Mouse (Mus musculus) heart, adult 8-10 months (tissue): ENCODE measurements around the gene Entpd2. TPM values are rescaled to one million over a fixed set of nuclear protein-coding genes. Genes with fewer than 3 reads are reported as not detected.

Source experiments
- DNase-seq: peaks from one replicate; pipeline ENCODE4 v3.0.0; 2022; ENCODE audit warnings: low spot score
- microRNA-seq: library from miRNA; unstranded; fragments of <30 nt; microRNA quantifications from one replicate; pipeline ENCODE4 v1.2.0, GENCODE M21; 2022
- total RNA-seq, 4 experiments: library from RNA; stranded (reverse); gene quantifications; 2 replicates each; pipeline ENCODE4 v1.2.4; 2022

Gene Entpd2
- total RNA-seq, 4 experiments from 2014 or later = 11.6 to 14.4 (median 12.6) TPM

DNA sequence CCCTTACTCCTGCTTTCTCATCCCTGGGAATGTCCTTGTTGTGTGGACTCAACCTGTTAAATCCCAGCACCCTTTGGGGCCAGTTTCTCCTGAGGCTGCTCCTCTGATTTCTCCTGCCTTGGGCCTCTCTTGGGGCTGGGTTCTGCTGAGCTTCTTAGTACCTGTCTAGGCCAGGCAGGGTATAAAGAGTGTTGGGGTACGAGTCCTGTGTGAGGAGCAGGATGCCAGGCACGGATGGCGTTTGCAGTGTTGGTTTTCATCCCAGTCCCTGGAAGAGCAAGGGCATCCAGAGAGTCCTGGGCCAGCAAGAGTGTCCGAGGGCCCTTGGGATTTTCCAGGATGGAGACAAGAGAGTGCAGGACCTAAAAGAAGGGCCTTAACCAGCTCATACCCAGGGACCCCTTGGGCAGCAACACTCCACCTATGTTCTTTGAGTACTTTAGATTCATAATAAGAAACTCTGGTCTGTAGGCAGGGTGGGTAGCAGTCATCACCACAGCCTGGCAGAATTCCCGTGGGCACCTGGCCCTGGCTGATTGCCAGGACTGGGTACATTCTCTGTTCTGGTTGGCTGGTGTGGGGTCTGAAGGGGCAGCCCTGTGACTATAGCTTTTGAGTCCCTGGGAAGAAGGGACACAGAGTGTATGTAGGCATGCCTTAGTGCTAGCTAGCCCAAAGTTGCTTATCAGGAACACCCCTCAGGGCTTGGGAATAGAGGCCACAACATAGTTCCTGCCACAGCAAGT is 33.9 kb downstream of the Entpd2 start:
- no peak for DNase-seq

DNA sequence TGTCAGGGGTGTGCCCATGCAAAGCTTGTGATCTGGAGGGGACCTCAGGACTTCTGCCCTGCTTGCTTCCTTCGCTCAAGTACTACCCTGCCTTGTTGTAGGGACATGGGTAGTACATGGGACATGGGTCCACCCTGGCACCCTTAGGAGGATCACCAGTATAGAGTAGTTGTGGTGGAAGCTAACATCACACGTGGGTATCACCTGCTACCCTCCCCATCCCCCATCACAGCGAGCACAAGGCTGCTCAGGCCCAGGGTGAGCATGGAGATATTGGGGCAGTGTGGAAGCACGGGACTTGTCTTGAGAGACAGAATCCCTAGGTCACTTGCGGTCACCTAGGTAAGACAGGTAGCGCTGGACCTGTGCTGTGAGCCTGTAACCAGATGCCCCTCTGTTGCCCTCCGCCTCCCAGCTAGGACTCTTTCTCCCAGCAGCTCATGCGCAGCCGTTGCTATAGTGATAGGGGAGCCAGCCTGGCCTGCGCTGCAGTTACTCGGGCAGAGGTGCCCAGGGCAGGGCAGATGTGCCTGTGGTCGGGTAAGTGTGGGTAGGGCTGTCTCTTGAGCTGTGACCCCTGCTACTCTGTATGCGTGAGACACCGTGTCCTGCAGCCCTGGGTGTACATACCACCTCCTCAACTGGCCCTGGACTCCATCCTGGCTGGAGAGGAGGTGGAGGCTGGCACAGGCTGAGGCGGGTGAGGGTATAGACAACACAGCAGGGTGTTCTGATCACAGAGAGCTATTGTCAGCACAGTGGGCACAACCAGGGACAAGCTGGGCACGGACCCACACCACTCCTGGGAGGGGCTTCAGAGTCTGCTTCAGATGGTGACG is 34.9 kb downstream of the Entpd2 start:
- DNase-seq = no peak

DNA sequence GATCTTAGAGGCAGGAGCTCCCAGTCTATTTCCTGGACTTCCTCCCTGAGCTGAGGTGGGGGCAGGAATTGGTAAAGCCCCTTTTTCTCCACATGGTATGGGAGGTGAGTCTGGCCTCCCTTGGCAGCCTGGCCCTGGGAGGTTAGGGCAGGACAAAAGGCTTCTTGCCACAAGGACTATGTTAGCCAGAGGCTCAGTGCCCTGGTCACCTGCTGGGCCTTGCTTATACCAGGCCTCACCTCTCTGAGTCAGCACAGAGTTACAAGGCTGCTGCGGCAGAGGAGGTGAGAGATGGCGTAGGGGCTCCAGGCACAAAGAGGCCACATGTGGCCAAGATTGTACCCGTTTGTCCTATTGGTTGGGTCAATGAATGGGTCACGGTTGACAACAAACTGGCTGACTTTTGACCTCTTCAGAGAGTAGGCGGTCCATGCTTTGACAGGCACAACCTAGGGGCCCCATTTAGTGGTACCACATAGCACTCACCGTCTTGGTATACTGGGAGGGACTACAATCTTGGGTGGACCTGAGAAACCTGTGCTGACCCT is 35.7 kb downstream of the Entpd2 start:
- DNase-seq = no peak

DNA sequence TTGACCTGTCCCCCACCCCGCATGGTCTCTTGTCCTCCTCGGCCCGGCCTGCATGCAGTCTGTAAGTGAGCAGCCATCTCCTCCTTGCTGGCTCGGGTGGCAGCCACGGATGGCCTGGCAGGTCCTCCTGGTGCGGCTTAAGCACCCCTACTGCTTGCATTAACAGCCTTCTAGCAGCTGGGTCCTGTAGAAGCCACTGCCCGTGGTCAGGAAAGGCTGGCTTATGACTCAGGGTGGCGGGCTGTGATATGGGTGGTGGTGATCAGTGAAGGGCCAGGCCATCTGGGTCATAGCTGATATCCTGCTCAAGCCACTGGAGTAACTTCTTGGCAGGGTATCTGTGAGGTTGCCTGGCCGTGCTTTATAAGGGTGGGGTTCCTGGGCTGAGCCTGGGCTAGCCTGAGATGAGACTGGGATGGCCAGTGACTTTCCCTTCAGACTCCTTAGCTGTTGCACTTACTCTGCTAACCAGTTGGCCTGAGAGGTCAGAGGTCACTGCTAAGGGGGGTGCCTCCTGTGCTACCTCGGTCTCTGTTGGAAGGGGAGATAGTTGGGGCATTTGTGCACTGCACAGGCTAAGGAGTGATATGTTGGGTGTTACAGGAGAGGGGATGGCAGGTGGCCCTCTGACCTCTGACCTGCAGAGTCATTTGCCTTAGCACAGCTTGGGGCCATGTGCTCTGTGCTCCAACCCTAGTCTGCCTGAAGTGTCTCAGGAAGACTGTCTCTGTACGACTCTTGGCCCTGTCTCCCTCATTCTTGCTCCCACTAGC is 36.8 kb downstream of the Entpd2 start:
- DNase-seq = no peak

DNA sequence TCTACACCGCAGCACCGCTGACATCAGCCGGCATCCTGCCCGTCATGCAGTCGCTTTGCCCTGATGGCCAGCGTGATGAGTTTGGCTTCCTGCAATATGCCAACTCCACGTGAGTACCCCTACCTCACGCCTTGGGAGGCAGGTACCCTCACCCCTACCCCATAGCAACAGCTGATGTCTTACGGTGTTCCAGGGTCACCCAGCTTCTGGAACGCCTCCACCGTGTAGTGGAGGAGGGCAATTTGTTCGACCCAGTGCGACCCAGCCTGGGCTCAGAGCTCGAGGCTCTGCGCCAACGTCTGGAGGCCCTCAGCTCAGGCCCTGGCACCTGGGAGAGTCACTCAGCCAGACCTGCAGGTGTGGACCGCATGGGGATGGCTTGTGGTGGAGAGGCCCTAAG is 37.4 kb downstream of the Entpd2 start:
- no peak for DNase-seq

DNA sequence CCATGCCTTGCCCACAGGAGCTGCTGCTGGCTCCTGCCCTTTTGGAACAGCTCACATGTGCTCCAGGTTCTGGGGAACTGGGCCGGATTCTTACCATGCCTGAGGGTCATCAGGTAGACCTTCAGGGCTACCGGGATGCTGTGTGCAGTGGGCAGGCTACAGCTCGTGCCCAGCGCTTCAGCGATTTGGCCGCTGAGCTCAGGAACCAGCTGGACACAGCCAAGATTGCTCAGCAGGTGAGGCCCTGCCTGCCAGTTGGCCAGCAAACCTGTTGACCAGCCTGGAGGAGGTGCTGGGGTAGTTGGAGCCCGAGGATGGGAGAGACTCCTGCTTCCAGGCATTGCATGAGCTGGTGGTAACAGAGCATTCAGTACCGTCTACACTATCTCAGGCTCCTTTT is 38.6 kb downstream of the Entpd2 start:
- no peak for DNase-seq

DNA sequence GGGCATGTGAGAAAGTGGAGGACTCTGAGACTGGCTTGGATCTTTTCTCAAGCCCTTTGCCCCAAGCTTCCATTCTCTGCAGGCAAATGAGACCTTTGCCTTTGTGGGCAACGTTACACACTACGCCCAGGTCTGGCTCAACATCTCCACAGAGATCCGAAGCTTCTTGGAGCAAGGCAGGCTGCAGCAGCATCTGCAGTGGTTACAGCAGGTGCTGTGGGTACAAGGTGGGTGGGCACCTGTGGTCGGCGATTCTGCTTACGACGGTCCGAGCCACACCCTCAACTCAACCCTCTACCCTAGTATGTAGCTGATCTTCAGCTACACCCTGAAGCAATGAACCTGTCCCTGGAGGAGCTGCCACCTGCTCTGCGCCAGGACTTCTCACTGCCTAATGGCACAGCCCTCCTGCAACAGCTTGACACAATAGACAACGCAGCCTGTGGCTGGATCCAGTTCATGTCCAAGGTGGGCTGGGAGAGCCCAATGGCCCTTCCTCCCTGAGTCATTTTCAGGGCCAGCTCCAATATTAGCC is 40.7 kb downstream of the Entpd2 start:
- DNase-seq = no peak

DNA sequence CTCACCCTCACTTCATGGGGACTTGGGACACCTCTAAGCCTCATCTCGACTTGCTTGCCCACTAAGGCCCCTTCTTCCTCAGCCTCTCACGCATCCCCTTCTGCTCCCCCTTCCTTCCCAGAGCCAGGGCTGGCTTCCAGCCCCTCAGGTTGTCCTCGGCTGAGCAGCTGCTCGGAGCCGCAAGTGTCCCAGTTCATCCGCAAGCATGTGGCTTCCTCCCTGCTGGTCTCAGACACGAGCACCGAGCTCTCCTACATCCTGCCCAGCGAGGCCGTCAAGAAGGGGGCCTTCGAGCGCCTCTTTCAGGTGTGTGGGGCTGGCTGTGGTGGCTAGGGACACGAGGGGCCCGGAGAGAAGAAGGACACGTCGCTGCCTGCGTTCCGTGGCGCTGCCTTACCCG is 45.4 kb downstream of the Entpd2 start:
- no peak for DNase-seq

DNA sequence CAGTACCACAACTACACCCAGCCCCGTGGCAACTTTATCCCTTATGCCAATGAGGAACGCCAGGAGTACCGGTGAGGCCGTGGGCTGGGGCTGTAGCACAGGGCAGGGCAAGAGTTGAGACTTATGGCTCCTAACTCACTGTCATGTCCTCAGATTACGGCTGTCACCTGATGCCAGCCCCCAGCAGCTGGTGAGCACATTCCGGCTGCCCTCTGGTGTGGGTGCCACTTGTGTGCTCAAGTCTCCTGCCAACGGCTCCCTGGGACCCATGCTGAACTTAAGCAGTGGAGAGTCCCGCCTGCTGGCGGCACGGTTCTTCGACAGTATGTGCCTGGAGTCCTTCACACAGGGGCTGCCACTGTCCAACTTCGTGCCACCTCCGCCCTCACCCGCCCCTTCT is 47.0 kb downstream of the Entpd2 start:
- DNase-seq = no peak

Small RNA genes lying within 50 kb of the gene (microRNA-seq; reads per million reads assigned to microRNA genes)
- gene Mir3087 = 1.1 reads per million

Other genes with a start within 250 kb of the Entpd2 start
- 1 to 10 TPM; 5.0 to 9.4 (median 9.2) TPM for gene Nrarp, start 215.1 kb upstream of the Entpd2 start, total RNA-seq
- gene Tor4a, start 199.0 kb upstream of the Entpd2 start, total RNA-seq = 1 to 10 TPM; 3.9 to 5.0 (median 4.7) TPM
- gene Nelfb, start 184.4 kb upstream of the Entpd2 start, total RNA-seq = 10 to 100 TPM; 38.5 to 49.3 (median 39.5) TPM
- gene Stpg3, start 181.2 kb upstream of the Entpd2 start, total RNA-seq = not detected
- gene Fam166a, start 177.1 kb upstream of the Entpd2 start, total RNA-seq = not detected
- gene Tubb4b, start 171.2 kb upstream of the Entpd2 start, total RNA-seq = 100 to 1,000 TPM; 308 to 380 (median 323) TPM
- gene Slc34a3, start 161.5 kb upstream of the Entpd2 start, total RNA-seq = not detected
- gene Rnf224, start 159.1 kb upstream of the Entpd2 start, total RNA-seq = not detected
- 1 to 10 TPM in 2 of 4 experiments, under 1 TPM in 2; 0.53 to 1.7 (median 1.2) TPM for gene Rnf208, start 153.6 kb upstream of the Entpd2 start, total RNA-seq
- gene Cysrt1, start 153.4 kb upstream of the Entpd2 start, total RNA-seq = not detected
- gene AL732309.1, start 149.0 kb upstream of the Entpd2 start, total RNA-seq = 1 to 10 TPM; 1.8 to 2.4 (median 2.1) TPM
- gene Tmem203, start 140.4 kb upstream of the Entpd2 start, total RNA-seq = 10 to 100 TPM; 11.4 to 16.1 (median 13.6) TPM
- 1 to 10 TPM; 4.0 to 8.6 (median 6.7) TPM for gene Tprn, start 133.3 kb upstream of the Entpd2 start, total RNA-seq
- 10 to 100 TPM; 39.5 to 47.1 (median 40.1) TPM for gene Ssna1, start 123.4 kb upstream of the Entpd2 start, total RNA-seq
- 10 to 100 TPM; 36.8 to 39.8 (median 37.6) TPM for gene Anapc2, start 123.4 kb upstream of the Entpd2 start, total RNA-seq
- gene Tmem210, start 107.7 kb upstream of the Entpd2 start, total RNA-seq = not detected
- gene Lrrc26, start 106.0 kb upstream of the Entpd2 start, total RNA-seq = not detected
- under 1 TPM in 2 of 4 experiments, not detected in 2; 0.09 to 0.11 TPM for gene Grin1, start 76.7 kb upstream of the Entpd2 start, total RNA-seq
- gene Man1b1, start 63.5 kb upstream of the Entpd2 start, total RNA-seq = 10 to 100 TPM; 19.9 to 28.2 (median 22.5) TPM
- 1 to 10 TPM; 3.8 to 5.2 (median 5.1) TPM for gene Dpp7, start 39.5 kb upstream of the Entpd2 start, total RNA-seq
- gene Uap1l1, start 30.2 kb upstream of the Entpd2 start, total RNA-seq = 10 to 100 TPM in 1 of 4 experiments, 1 to 10 TPM in 3; 8.9 to 10.7 (median 9.5) TPM
- gene Sapcd2, start 23.6 kb upstream of the Entpd2 start, total RNA-seq = not detected
- 10 to 100 TPM; 25.3 to 35.8 (median 33.6) TPM for gene Npdc1, start 3.5 kb downstream of the Entpd2 start, total RNA-seq
- gene Fut7, start 27.4 kb downstream of the Entpd2 start, total RNA-seq = under 1 TPM in 2 of 4 experiments, not detected in 2; 0.16 to 0.60 TPM
- 10 to 100 TPM; 42.5 to 47.2 (median 45.2) TPM for gene Abca2, start 32.8 kb downstream of the Entpd2 start, total RNA-seq
- 1 to 10 TPM; 1.3 to 3.6 (median 2.3) TPM for gene Clic3, start 61.0 kb downstream of the Entpd2 start, total RNA-seq
- 10 to 100 TPM; 21.4 to 30.7 (median 23.3) TPM for gene Paxx, start 65.2 kb downstream of the Entpd2 start, total RNA-seq
- 1,000 to 10,000 TPM in 1 of 4 experiments, 100 to 1,000 TPM in 3; 350 to 1,004 (median 621) TPM for gene Ptgds, start 74.2 kb downstream of the Entpd2 start, total RNA-seq
- gene Lcn12, start 98.0 kb downstream of the Entpd2 start, total RNA-seq = not detected
- 100 to 1,000 TPM in 1 of 4 experiments, 10 to 100 TPM in 3; 79.4 to 105 (median 88.7) TPM for gene Fbxw5, start 104.9 kb downstream of the Entpd2 start, total RNA-seq
- gene C8g, start 105.8 kb downstream of the Entpd2 start, total RNA-seq = 1 to 10 TPM; 1.7 to 2.6 (median 2.0) TPM
- gene Traf2, start 151.1 kb downstream of the Entpd2 start, total RNA-seq = 10 to 100 TPM; 11.8 to 16.3 (median 13.8) TPM
- 100 to 1,000 TPM; 156 to 257 (median 210) TPM for gene Edf1, start 162.0 kb downstream of the Entpd2 start, total RNA-seq
- gene Mamdc4, start 179.0 kb downstream of the Entpd2 start, total RNA-seq = 1 to 10 TPM; 1.1 to 2.2 (median 1.5) TPM
- 10 to 100 TPM; 58.2 to 72.2 (median 65.4) TPM for gene Phpt1, start 179.3 kb downstream of the Entpd2 start, total RNA-seq
- under 1 TPM; 0.09 to 0.38 (median 0.25) TPM for gene Ajm1, start 185.9 kb downstream of the Entpd2 start, total RNA-seq
- 10 to 100 TPM; 67.3 to 75.3 (median 71.3) TPM for gene Rabl6, start 212.6 kb downstream of the Entpd2 start, total RNA-seq
- gene Ccdc183, start 221.8 kb downstream of the Entpd2 start, total RNA-seq = not detected
- gene Tmem141, start 226.1 kb downstream of the Entpd2 start, total RNA-seq = 10 to 100 TPM; 32.0 to 42.2 (median 38.6) TPM
- gene Fcna, start 232.2 kb downstream of the Entpd2 start, total RNA-seq = 1 to 10 TPM; 3.4 to 6.0 (median 4.3) TPM